Mouse (Mus musculus) midbrain, postnatal 0 days (tissue): ENCODE results near the gene Entpd1. TPM values are rescaled to one million over a fixed set of nuclear protein-coding genes. Genes with fewer than 3 reads are reported as not detected.

Source experiments
- ATAC-seq: fragments of 200-750 bp; cut with Nextera tagmentation; 2 replicates; pipeline ENCODE4 v1.8.0; 2017; ENCODE audit warnings: moderate number of reproducible peaks, mild to moderate bottlenecking, moderate TSS enrichment, moderate library complexity; ENCODE audit not compliant: low FRiP score
- DNase-seq: peaks from one replicate; pipeline ENCODE4 v3.0.0-alpha.2; 2015; ENCODE audit warnings: low spot score
- H3K27ac ChIP-seq: fragments of 300-500 bp; sonication (generic); 2 replicates; pipeline ENCODE4 v1.5.1; 2014; ENCODE audit warnings: low read depth, mild to moderate bottlenecking, low read length, mixed read lengths
- H3K27me3 ChIP-seq: fragments of 300-500 bp; sonication (generic); 2 replicates; pipeline ENCODE4 v1.6.1; 2014; ENCODE audit warnings: low read length, control low read depth, mixed read lengths; ENCODE audit not compliant: insufficient read depth
- H3K36me3 ChIP-seq: fragments of 300-500 bp; sonication (generic); 2 replicates; pipeline ENCODE4 v1.6.1; 2014; ENCODE audit warnings: low read length, control low read depth, mixed read lengths; ENCODE audit not compliant: insufficient read depth
- H3K4me1 ChIP-seq: fragments of 300-500 bp; sonication (generic); 2 replicates; pipeline ENCODE4 v1.6.1; 2014; ENCODE audit warnings: mild to moderate bottlenecking, control low read depth, antibody characterized with exemption, low read length, mixed read lengths; ENCODE audit not compliant: insufficient read depth
- H3K4me2 ChIP-seq: fragments of 300-500 bp; sonication (generic); 2 replicates; pipeline ENCODE4 v1.6.1; 2014; ENCODE audit warnings: low read depth, mild to moderate bottlenecking, low read length, mixed read lengths; ENCODE audit not compliant: poor library complexity, severe bottlenecking
- H3K4me3 ChIP-seq: fragments of 300-500 bp; sonication (generic); 2 replicates; pipeline ENCODE4 v1.5.1; 2014; ENCODE audit warnings: low read depth, mild to moderate bottlenecking, low read length, moderate library complexity
- H3K9ac ChIP-seq: fragments of 300-500 bp; sonication (generic); replicated peaks from 2 replicates; pipeline ENCODE4 v1.6.1; 2014; ENCODE audit warnings: mild to moderate bottlenecking, low read length, moderate library complexity, mixed read lengths; ENCODE audit not compliant: poor library complexity, severe bottlenecking
- H3K9me3 ChIP-seq: fragments of 300-500 bp; sonication (generic); 2 replicates; pipeline ENCODE4 v1.6.1; 2016; ENCODE audit warnings: low read length, control low read depth
- CTCF ChIP-seq: IDR thresholded peaks from 2 replicates; pipeline ENCODE4 v1.5.1; 2016; ENCODE audit warnings: antibody characterized with exemption, mild to moderate bottlenecking
- WGBS: fragments of 180-500 bp; shearing (Covaris S2); extraction: QIAGEN DNeasy Blood & Tissue Kit; methylation state at CpG from one replicate; pipeline ENCODE4 v1.1.7; 2014; 5-methylcytosine and 5-hydroxymethylcytosine counted together
- polyA plus RNA-seq: library from polyadenylated mRNA; unstranded; fragments of >200 nt; fragmentation: Nextera tagmentation; extraction: Ambion mirVana; gene quantifications from 2 replicates; pipeline ENCODE4 v1.2.1, GENCODE M21; 2015
- total RNA-seq: library from RNA; depleted of rRNA; stranded (reverse); fragments of >200 nt; gene quantifications from 2 replicates; pipeline ENCODE4 v1.2.3, GENCODE M21; 2014

Entpd1 gene
- total and polyA plus RNA-seq, 2 experiments from 2014 or later, result 6.9 to 9.6 TPM

DNA sequence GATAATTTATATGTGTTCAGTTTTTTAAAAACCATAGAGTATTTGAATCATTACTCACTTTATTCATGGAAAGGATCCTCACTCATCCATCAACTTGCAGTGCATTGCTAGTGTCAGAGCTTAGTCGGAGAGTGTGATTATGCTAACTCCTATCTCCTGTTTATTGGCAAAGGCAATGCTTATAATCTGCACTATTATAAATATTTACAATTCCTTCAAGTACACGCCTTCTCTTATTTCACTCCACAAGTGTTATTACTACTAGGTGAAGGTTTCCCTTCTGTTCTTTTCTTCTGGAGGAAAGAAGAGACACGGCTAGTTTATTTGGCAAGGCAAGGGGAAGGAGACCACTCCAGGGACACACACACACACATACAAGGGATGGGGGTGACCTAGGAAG, 20.0 kb downstream of the Entpd1 start:
- 74% methylated on average over 3 of the region's 3 CpGs for WGBS

DNA sequence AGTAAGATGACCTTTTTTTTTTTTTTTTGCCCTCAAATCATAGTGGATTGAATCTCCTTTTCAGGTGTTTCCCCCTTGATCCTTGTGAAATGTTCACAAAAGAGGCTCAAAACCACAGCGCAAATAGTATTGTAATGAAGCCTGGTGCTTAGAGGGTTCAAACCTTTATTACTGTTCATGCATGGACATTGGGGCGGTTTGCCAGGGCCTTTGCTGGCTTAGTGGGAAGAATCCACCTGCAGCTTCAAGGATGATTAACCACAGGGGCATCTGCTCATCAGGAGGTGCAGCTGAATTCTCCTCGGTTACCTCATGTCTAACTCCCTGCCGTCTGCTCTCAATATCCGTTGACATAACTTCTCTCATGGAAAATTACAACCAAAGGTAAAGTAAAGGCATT, 20.5 kb downstream of the Entpd1 start:
- WGBS, result 82% methylated on average over 5 of the region's 5 CpGs
- Histone ChIP-seq H3K9ac (no peak overlapping the region), H3K9me3 (no peaks in the 10 kb centered on the region), H3K27me3 (no peaks in the 10 kb centered on the region), H3K4me3 (no peak overlapping the region), H3K4me1 (no peaks in the 10 kb centered on the region), H3K4me2 (no peak overlapping the region), H3K27ac (no peak overlapping the region), H3K36me3 (no peaks in the 10 kb centered on the region)
- TF ChIP-seq CTCF, result no peak
- ATAC-seq, result no peak
- DNase-seq, result no peak

More for the DNA sequence above, 20.0 kb downstream of the Entpd1 start:
- H3K27ac ChIP-seq, result no peak overlapping the region
- H3K9ac ChIP-seq, result no peak overlapping the region
- ATAC-seq (no peak), DNase-seq (no peak)
- TF ChIP-seq CTCF, result no peak
- H3K27me3 ChIP-seq, result no peaks in the 10 kb centered on the region
- no peaks in the 10 kb centered on the region for H3K36me3 ChIP-seq
- H3K4me3 ChIP-seq, result no peak overlapping the region
- no peak overlapping the region for H3K4me2 ChIP-seq
- no peaks in the 10 kb centered on the region for H3K4me1 ChIP-seq
- H3K9me3 ChIP-seq, result no peaks in the 10 kb centered on the region

DNA sequence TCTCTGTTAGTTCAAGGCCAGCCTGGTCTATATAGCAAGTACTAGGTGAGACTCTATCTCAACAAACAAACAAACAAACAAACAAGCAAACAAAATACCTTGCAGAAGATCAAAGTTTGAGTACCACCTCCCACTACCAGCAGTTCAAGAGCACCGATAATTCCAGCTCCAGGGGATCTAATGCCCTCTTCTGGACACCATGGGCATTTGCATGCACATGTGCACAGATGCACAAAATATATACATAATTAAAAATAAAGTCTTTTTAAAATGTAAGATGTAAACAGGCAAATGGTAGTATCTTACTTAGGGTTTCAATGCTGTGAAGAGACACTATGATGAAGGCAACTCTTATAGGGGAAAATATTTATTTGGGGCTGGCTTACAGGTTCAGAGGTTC, 21.0 kb downstream of the Entpd1 start:
- Histone ChIP-seq H3K9ac (no peak overlapping the region), H3K27ac (no peak overlapping the region), H3K9me3 (no peaks in the 10 kb centered on the region), H3K27me3 (no peaks in the 10 kb centered on the region), H3K36me3 (no peaks in the 10 kb centered on the region), H3K4me1 (no peaks in the 10 kb centered on the region), H3K4me2 (no peak overlapping the region), H3K4me3 (no peak overlapping the region)
- ATAC-seq (no peak), DNase-seq (no peak)
- peak; percentile 19; the same call in 1 of the 2 replicates for TF ChIP-seq CTCF
- WGBS, result 63% methylated on average over 1 of the region's 1 CpGs

- H3K4me3 ChIP-seq, result no peak overlapping the region
- WGBS, result 64% methylated on average over 4 of the region's 4 CpGs
- no peak overlapping the region for H3K9ac ChIP-seq
- H3K27ac ChIP-seq, result no peak overlapping the region
- no peak for DNase-seq
- no peak for TF ChIP-seq CTCF
- H3K4me1 ChIP-seq, result no peaks in the 10 kb centered on the region
- no peaks in the 10 kb centered on the region for H3K27me3 ChIP-seq
- H3K9me3 ChIP-seq, result no peaks in the 10 kb centered on the region
- no peaks in the 10 kb centered on the region for H3K36me3 ChIP-seq
- no peak overlapping the region for H3K4me2 ChIP-seq
- no peak for ATAC-seq
Measured at GRCm38 (mm10) chr19:40637091-40637490, 24.9 kb downstream of the Entpd1 start.

- Histone ChIP-seq H3K36me3 (no peaks in the 10 kb centered on the region), H3K9me3 (no peaks in the 10 kb centered on the region), H3K4me1 (no peaks in the 10 kb centered on the region), H3K9ac (no peak overlapping the region), H3K4me3 (no peak overlapping the region), H3K27me3 (no peaks in the 10 kb centered on the region), H3K27ac (no peak overlapping the region), H3K4me2 (no peak overlapping the region)
- no peak for ATAC-seq
- TF ChIP-seq CTCF, result no peak
- 87% methylated on average over 7 of the region's 7 CpGs for WGBS
- no peak for DNase-seq
Measured at GRCm38 (mm10) chr19:40637601-40638000, 25.4 kb downstream of the Entpd1 start.

- no peaks in the 10 kb centered on the region for H3K36me3 ChIP-seq
- no peak overlapping the region for H3K27ac ChIP-seq
- no peaks in the 10 kb centered on the region for H3K27me3 ChIP-seq
- no peaks in the 10 kb centered on the region for H3K4me1 ChIP-seq
- H3K9me3 ChIP-seq, result no peaks in the 10 kb centered on the region
- H3K9ac ChIP-seq, result no peak overlapping the region
- DNase-seq (no peak), ATAC-seq (no peak)
- no peak overlapping the region for H3K4me3 ChIP-seq
- TF ChIP-seq CTCF, result no peak
- no peak overlapping the region for H3K4me2 ChIP-seq
- 97% methylated on average over 5 of the region's 5 CpGs for WGBS
Measured at GRCm38 (mm10) chr19:40638582-40638981, 26.4 kb downstream of the Entpd1 start.
